Mouse (Mus musculus) C2C12 (cell line): ENCODE data around the gene Nudt16l1. TPM values are rescaled to one million over a fixed set of nuclear protein-coding genes. Genes with fewer than 3 reads are reported as not detected.

Experiments used
- H3K27me3 ChIP-seq: one replicate; pipeline ENCODE4 v1.6.1; 2011; ENCODE audit not compliant: control insufficient read depth, insufficient read depth, insufficient read length
- H3K36me3 ChIP-seq: one replicate; pipeline ENCODE4 v1.6.1; 2011; ENCODE audit not compliant: control insufficient read depth, insufficient read depth
- H3K4me3 ChIP-seq: one replicate; pipeline ENCODE4 v1.5.1; 2011; ENCODE audit warnings: mild to moderate bottlenecking, control low read depth; ENCODE audit not compliant: poor library complexity, insufficient read depth, severe bottlenecking
- H3K79me2 ChIP-seq: one replicate; pipeline ENCODE4 v1.6.1; 2011; ENCODE audit not compliant: control insufficient read depth, insufficient read depth
- H3K79me3 ChIP-seq: one replicate; pipeline ENCODE4 v1.6.1; 2011; ENCODE audit warnings: low read depth, control low read depth
- H3ac ChIP-seq: one replicate; pipeline ENCODE3; 2011; ENCODE audit warnings: low read depth; ENCODE audit not compliant: control insufficient read depth, insufficient read length
- CEBPB ChIP-seq: IDR thresholded peaks from one replicate; pipeline ENCODE4 v1.6.1; 2011; ENCODE audit warnings: low read depth, mild to moderate bottlenecking, control low read depth, moderate library complexity
- CTCF ChIP-seq: IDR thresholded peaks from one replicate; pipeline ENCODE4 v1.5.1; 2011; ENCODE audit not compliant: control insufficient read depth, insufficient read depth, insufficient read length
- FOSL1 ChIP-seq: IDR thresholded peaks from one replicate; pipeline ENCODE4 v1.8.0; 2011; ENCODE audit warnings: mild to moderate bottlenecking, low read length; ENCODE audit not compliant: poor library complexity, insufficient read depth, severe bottlenecking
- MAX ChIP-seq: IDR thresholded peaks from one replicate; pipeline ENCODE4 v1.6.1; 2011; ENCODE audit warnings: mild to moderate bottlenecking, control low read depth
- MYOD1 ChIP-seq: IDR thresholded peaks from one replicate; pipeline ENCODE4 v1.6.1; 2011; ENCODE audit warnings: low read depth; ENCODE audit not compliant: control insufficient read depth, insufficient read length
- MYOG ChIP-seq: IDR thresholded peaks from one replicate; pipeline ENCODE4 v1.6.1; 2011; ENCODE audit not compliant: control insufficient read depth, insufficient read length; ENCODE audit errors: extremely low read depth
- USF1 ChIP-seq: IDR thresholded peaks from one replicate; pipeline ENCODE4 v1.6.1; 2011; ENCODE audit warnings: low read depth, mild to moderate bottlenecking, control low read depth, moderate library complexity
- polyA plus RNA-seq: library from polyadenylated mRNA; unstranded; fragments of >200 nt; fragmentation: generic; extraction: Trizol; gene quantifications from one replicate; pipeline ENCODE4 v1.2.1, GENCODE M21; 2012; ENCODE audit warnings: missing spikeins

Gene Nudt16l1
- polyA plus RNA-seq, 1 experiment, result 59.6 TPM

GRCm38 (mm10) chr16:4940311-4940850 is 1.8 kb downstream of the Nudt16l1 start:
- TF ChIP-seq MYOD1, result no peak
- TF ChIP-seq FOSL1, result no peak
- TF ChIP-seq USF1, result no peak
- TF ChIP-seq CEBPB, result no peak
- no peak for TF ChIP-seq MAX
- TF ChIP-seq CTCF, result no peak
- TF ChIP-seq MYOG, result no peak
- Histone ChIP-seq H3K27me3 (no peaks in the 10 kb centered on the region), H3K36me3 (peaks cover 35% of the 10 kb centered on the region), H3K79me3 (peaks cover 3% of the 10 kb centered on the region), H3ac (no peak overlapping the region), H3K79me2 (peaks cover 15% of the 10 kb centered on the region), H3K4me3 (no peak overlapping the region)

GRCm38 (mm10) chr16:4941016-4941415 is 2.5 kb downstream of the Nudt16l1 start:
- TF ChIP-seq MAX (no peak), MYOG (no peak), CTCF (no peak), CEBPB (no peak), MYOD1 (no peak), USF1 (no peak), FOSL1 (no peak)
- peaks cover 40% of the 10 kb centered on the region for H3K36me3 ChIP-seq
- H3K79me2 ChIP-seq, result peaks cover 15% of the 10 kb centered on the region
- H3K79me3 ChIP-seq, result peaks cover 3% of the 10 kb centered on the region
- H3K27me3 ChIP-seq, result no peaks in the 10 kb centered on the region
- no peak overlapping the region for H3K4me3 ChIP-seq
- H3ac ChIP-seq, result no peak overlapping the region

DNA sequence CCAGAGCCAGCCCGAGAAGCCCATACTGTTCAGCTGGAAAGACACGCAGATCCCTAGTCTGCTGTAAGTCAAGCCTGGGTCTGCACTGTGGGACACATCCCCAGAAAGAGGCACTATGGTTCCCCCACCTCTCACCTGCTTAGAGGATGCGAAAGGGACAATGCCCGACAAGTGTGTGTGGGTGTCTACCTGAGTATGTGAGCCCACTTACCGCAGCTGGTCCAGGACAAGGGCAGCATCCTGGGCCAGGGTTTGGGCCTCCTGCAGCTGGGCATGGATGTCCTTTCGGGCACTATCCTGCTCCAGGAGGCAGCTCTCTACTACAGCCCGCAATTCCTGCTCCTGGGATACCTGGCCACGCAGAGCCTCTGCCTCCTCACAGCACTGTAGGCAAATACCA is 4.3 kb downstream of the Nudt16l1 start:
- Histone ChIP-seq H3K79me2 (peaks cover 15% of the 10 kb centered on the region), H3K4me3 (no peak overlapping the region), H3ac (no peak overlapping the region), H3K27me3 (no peaks in the 10 kb centered on the region), H3K36me3 (peaks cover 51% of the 10 kb centered on the region), H3K79me3 (peaks cover 3% of the 10 kb centered on the region)
- TF ChIP-seq CEBPB (no peak), MYOG (no peak), MYOD1 (no peak), MAX (no peak), USF1 (no peak), FOSL1 (no peak), CTCF (no peak)

GRCm38 (mm10) chr16:4943431-4943830 is 4.9 kb downstream of the Nudt16l1 start:
- Histone ChIP-seq H3ac (no peak overlapping the region), H3K27me3 (no peaks in the 10 kb centered on the region), H3K79me2 (peaks cover 15% of the 10 kb centered on the region), H3K36me3 (peaks cover 56% of the 10 kb centered on the region), H3K79me3 (peaks cover 3% of the 10 kb centered on the region), H3K4me3 (no peak overlapping the region)
- no peak for TF ChIP-seq MAX
- TF ChIP-seq USF1, result no peak
- TF ChIP-seq CEBPB, result no peak
- TF ChIP-seq MYOD1, result no peak
- TF ChIP-seq FOSL1, result no peak
- TF ChIP-seq CTCF, result no peak
- no peak for TF ChIP-seq MYOG

DNA sequence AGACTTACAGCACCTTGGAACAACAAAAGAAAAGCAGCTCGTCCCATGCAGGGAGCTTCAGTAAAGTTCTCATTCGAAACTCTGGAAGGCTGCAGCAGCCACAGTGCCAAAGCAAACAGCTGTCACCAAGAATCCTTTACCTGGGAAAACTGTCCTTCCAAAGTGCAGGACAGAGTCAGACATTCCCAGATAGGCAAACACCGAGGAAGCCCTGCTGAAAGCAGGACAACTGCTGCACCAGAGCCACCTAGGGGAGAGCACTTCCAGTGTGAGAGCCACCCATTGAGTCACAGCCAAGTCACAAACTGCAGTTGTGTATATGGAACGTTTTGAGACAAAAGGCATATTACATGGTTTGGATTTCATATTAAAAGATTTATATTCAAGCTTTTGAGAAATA is 6.9 kb downstream of the Nudt16l1 start:
- Histone ChIP-seq H3ac (no peak overlapping the region), H3K36me3 (peaks cover 65% of the 10 kb centered on the region), H3K79me3 (no peaks in the 10 kb centered on the region), H3K4me3 (no peak overlapping the region), H3K27me3 (no peaks in the 10 kb centered on the region), H3K79me2 (no peaks in the 10 kb centered on the region)
- TF ChIP-seq CTCF (no peak), USF1 (no peak), MAX (no peak), CEBPB (no peak), MYOG (no peak), FOSL1 (no peak), MYOD1 (no peak)
